Mouse (Mus musculus): Measurements from ENCODE around the gene Cir1.

DNA sequence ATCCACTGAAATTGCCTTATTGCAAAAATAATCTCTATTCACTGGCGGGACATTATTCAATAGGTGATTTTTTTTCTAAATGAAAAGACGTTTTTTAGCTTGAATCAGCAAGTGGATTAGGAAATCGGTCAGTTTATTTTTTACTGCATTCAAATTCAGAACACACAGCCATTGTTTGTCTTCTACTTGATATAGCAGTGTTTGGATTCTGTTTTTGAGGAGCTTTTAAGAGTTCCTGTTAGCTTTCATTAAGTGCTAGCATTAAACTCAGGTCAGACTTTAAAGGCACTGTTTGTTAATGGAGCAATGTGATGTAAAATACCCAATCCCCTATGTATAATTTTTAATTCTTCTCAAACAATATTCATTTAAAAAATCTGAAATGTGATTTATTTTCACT lies 13.7 kb downstream of the Cir1 start:
- no peak for TF ChIP-seq KAT2A (IDR thresholded peaks at IDR 0.05; ENCODE audit: insufficient replicate concordance, low read length)
- TF ChIP-seq RCOR1 (conservative IDR thresholded peaks at IDR 0.05; ENCODE audit: low read depth, low read length), result no peak
- no peak for TF ChIP-seq HCFC1 (IDR thresholded peaks at IDR 0.05; ENCODE audit: low read depth, low read length)
- no peak for TF ChIP-seq EP300 (IDR thresholded peaks at IDR 0.05; ENCODE audit: low read length)
- no peak for TF ChIP-seq CTCF (conservative IDR thresholded peaks at IDR 0.05 in 1 of 2, IDR thresholded peaks at IDR 0.05 in 1 of 2; ENCODE audit: low read depth in 2 of 2, low read length in 2 of 2)
- no peak for TF ChIP-seq TBP (conservative IDR thresholded peaks at IDR 0.05; ENCODE audit: low read depth, low read length)
- no peak for TF ChIP-seq SMC3 (IDR thresholded peaks at IDR 0.05; ENCODE audit: low read depth, low read length)
- TF ChIP-seq ZNF384 (IDR thresholded peaks at IDR 0.05; ENCODE audit: low read depth, low read length), result no peak
- TF ChIP-seq SIN3A (IDR thresholded peaks at IDR 0.05; ENCODE audit: low read length), result no peak
- no peak for TF ChIP-seq USF1 (IDR thresholded peaks at IDR 0.05; ENCODE audit: low read depth, low read length)
- no peak for TF ChIP-seq JUN (IDR thresholded peaks at IDR 0.05; ENCODE audit: insufficient read depth, low read depth, low read length)
- no peak for TF ChIP-seq ZMIZ1 (IDR thresholded peaks at IDR 0.05; ENCODE audit: low read depth, low read length)
- no peak for TF ChIP-seq MAZ (IDR thresholded peaks at IDR 0.05; ENCODE audit: low read depth, low read length)

Measured in CH12.LX (cell line).